Mouse (Mus musculus) c-Kit-positive CD71-positive TER-119-positive erythroid progenitor cells, embryonic 14.5 days (primary cell): ENCODE results near the gene Sprtn.

Experiments
- DNase-seq: peaks from one replicate; pipeline ENCODE4 v3.0.0-alpha.2; 2013; ENCODE audit warnings: low spot score

Gene Sprtn

DNA sequence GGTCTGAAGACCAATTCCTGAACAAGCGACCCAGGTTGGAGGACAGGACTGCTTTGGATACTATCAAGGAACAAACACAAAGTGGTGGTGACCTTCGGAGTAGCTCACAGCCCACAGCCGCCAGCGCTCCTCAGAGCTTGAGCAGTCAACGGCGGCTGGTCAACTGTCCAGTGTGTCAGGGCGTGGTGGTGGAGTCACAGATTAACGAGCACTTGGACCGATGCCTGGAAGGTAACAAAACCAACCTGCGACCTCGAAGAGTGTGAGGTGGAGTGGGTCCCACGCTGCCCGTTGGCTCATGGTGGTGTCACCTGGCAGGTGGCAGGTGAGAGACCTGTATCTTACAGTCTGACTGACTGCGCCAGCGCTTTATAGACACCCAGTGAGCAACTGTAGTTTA, 5.5 kb downstream of the Sprtn start:
- DNase-seq = no peak

DNA sequence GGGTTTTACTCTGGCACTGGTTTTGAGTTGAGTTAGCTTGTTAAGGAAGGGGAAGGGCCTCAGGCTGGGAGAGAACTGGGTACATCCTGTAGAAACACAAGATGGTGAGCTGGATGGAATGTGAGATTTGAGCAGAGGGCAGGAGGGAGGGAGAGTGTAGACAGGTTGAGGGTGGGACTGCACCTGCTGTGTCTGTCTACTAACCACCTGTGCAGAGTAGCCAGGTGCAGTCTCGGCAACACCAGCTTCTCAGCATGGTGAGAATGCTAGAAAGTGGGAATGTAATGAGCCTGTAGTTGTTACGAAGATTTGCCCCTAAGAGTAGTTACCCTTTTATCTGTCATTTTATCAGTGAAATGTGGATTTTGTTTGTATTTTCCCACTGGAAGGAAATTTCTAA, 7.8 kb downstream of the Sprtn start:
- no peak for DNase-seq

DNA sequence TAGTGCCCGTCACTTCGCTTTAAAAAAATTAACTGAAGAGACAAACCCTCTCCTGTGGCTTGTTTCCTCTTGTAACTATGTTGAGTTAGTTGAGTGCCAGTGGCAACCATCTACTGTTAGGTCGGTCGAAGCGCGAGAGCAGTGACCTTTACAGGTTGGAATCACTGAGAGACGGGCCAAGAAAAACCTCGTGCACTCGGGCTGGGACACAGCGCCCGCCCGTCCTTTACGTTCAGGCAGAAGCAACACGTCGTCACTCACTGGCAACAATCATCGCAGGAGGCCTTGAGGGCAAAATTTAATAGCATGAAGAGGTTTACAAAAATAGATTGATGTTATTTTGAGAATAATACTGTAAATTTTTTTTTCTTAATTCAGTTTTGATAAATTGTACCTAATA, 12.2 kb downstream of the Sprtn start:
- DNase-seq = no peak

DNA sequence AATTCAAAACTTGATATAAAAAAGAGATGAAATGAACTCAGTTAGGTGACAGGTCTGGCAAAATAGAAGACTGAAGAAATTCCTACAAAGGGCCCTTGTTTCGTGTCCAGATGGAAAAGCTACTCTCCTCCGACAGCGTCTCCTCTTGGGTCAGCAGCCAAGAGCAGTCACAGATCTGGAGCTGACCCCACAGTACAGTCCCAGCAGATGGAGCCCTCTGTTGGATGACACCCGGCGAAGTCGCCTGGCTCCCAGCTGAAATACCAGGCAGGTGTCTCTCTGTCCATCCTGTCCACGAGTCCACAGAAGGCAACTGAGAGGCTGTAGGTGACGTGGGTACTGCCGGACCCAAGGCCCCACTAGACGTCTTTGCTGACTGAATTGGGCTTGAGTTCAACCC, 12.7 kb downstream of the Sprtn start:
- no peak for DNase-seq

DNA sequence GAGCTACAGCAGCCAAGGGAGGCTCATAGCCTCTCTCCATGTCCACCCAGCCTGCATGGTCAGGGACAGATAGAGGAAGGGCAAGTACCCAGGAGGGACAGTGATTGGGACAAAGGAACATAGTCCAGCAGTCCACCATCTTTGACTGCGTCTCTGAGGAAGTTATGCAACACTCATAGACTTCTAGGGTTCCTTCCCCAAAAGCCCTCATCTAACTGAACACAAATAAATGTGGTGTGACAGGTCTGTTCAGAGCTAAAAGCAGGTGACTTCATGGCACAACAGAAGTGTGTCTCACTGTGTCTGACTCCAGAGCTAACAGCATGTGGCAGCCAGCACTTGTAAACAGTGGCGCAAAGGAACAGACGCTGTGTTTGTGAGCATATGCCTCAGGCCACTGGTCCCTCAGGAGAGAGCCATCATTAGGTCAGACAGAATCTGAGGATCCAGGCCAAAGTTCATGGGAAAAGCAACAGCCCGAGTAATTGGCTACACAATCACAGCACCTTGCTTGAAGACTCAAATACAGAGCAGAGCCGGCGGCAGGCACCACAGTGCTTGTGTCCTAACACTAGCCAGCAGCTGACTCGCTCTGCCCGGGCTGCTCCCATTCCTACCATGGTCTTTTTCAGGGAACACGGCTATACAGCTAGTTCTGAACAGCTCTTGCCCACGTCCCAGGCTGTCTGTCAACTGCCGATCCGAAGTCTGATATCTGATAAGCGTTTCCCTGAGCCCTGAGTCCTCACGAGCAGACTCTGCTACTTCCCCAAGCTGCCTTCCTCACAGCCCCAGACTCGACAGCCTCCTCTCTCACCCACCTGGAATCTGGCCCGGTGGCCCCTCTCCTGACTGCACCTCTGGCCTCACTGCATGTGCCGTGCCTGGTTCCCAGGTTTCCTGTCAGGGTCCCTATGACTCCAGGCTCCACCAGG, 14.5 kb downstream of the Sprtn start:
- DNase-seq = no peak

DNA sequence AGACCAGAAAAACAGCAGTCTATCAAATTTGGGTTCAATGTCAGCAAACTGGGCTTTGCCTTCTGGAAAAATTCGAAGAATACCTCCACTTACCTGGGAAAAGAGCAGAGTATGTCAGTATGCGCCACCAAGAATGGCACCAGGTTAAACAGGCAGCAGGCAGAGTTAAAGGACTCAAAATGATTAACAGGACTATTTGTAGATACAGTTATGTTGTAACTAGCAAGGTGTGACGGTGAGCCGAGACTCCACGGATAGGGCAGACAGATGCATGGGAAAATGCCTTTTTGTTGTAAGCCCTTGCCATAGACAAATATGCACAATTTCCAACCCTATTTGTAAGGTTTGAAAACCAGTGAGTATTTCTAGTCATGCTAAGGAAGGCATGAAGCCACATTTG, 16.4 kb downstream of the Sprtn start:
- no peak for DNase-seq

DNA sequence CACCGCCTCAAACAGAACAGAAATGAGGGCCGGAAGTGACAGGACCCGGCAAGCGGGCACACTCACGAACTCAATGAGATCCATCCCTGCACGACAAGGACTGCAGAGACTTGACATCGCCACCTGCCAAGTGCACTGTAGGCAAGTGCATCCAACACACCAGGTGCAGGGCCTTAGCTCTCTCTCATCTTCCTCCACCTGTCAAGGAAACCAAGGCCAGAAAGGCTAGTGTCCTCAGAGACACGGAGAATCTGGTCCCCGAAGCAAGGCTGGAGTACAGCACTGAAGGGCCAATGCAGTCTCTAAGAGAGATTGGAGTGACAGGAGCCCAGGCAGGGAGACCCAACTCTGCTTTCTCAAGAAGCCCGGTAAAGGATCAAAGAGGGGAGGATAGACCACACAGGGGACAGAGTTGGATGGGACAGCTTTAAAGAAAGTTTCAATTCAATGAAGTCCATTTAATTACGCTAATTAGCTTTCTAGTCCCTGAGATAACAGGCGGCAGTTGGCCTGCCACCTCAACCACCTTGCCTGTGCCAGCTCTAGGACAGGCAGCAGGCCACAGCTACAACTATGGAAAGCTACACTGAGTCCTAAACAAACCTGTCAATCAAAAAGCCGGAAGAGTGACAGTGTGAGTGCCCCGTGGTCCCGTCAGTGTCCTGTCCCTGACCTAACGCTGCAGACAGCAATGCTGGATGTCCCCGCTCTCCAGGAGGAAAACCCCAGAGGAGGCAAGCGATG, 20.2 kb downstream of the Sprtn start:
- DNase-seq = no peak

DNA sequence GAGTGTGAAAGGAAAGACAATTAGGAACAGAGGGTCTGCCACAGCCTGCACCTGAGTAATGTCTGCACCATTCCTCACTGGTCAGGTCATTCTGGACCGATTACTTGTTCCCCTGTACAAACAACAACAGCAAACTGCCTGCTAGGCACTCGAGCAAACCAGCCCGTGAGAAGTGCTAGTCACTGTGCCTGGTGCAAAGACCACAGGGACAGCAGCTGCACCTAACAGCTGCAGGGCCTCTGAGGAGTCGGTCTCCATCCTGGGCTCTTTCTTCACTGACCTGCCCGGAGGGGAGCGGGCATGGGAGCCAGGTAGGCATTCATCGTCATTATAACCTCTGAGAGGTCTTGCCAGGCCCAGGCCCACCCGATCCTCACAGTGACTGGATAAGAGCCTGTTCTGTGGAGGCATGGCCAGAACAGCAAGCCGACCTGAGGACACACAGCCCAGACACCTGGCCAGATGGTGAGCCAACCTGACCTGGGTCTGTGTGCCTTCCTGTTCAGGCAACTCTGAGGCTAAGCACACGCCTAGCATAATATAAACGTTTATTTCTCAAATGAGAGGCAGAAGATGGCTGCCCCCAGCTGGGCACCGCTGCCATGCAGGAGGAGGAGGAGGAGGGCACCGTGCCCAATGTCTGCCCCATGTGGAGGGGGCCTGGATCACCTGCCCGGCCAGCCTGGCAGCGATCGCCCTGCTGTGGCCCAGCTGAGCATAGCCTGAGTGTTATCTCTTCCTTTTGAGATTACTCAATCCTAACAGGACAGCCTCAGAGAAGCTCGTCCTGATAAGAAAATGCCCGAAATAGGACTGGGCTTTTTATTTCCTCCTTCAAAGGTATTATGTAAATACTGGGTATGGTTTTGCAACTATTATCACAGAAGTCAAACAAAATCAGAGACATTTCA, 23.9 kb downstream of the Sprtn start:
- DNase-seq = no peak

DNA sequence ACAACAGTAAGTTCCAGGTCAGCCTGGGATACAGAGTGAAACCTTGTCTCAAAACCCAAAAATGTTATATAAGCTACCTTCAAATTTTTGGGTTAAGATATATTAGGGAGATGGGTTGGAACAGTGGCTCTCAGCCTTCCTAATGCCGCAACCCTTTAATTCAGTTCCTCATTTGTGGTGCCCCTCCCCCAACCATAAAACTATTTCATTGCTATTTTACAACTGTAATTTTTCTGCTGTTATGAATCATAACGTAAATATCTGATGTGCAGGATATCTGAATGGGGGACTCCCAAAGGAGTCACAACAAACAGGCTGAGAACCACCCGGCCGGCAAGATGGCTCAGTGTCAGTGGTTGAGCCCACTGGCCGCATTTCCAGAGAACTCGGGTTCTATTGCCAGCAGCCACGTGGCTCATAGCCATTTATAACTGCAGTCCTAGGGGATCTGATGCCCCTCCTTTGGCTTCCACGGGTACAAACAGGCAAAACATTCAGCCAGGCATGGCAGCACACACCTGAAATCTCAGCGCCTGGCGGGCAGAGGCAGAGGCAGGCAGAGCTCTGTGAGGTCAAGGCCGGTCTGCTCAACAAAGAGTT, 24.9 kb downstream of the Sprtn start:
- DNase-seq = no peak

DNA sequence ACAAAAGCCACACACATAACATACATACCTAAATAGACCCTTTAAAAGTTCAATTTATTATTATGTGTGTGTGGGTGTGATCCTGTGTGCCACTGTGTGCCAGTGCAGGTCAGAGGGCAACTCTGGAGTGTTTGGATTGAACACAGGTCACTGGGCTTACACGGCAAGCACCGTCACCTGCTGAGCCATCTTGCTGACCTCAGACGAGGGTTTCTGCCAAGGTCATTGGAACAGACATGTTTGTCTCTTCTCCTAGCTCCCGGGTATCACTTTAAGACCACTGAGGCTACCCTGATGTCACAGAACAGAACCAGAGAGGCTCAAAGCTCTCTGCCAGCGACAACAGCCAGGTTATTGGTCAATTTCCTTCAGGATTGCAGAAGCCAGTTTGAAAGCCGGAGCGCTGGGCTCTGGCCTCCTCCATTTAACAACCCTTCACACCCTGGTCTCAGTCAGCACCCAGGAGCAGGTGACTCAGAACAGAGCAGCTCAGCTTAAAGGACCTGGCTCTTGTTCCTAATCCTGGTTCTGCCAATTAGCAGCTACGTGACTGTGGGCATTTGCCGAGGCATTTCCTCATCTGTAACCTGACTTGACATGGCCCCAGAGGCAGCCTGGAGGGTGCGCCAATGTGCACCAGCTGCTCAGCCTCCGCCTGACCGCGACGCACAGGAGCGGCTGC, 26.4 kb downstream of the Sprtn start:
- DNase-seq = no peak

DNA sequence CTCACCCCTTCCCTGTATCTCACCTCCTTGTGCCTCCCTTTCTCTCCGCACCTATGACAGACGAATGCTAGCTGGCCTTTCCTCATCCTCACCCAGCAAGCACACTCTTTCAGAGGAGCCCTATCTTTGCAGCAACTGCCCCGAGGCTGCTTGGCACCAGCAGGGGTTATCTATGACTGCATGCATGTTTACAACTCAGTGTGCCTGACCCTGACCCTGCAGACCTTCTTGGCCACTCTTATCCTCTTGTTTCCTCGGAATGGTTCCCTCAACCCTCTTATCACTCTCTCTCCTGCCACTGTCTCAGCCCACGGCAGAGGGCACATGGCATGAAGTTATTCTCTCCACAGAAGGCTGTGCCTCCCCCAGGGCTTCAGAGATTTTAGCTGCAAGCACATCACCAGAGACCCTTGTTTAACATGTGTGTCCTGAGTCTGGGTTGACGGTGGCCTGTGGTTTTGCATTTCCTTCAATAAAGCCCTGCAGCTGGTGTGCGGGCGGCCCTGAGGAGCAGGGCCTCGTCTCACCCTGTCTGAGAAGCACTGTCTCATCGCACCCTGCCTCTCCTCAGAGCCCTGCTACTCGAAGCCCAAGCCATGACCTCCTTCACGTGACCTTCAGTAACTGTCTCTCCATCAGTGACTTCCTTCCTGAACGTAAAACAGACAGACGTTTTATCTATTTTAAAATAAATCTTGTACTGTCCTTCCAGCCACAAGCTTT, 28.0 kb downstream of the Sprtn start:
- no peak for DNase-seq

DNA sequence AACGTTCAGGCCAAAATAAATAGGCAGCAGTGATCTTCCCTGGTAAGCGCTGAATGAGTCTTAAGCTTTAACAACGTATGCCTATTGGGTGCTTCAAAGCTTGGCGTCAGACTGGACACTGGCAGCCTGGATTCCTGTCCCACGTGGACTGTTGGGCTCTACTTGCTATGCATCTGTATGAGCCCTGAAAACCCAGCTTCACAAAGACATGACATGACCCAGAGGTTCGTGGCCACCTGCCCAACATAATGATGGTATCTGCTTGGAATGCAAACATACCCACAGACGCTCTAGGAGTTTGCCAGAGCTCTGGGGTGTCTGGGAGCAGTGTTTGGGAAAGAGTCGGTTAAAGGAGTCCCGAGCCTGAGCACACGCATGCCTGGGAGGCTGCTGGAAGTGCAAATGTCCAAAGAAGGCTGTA, 28.7 kb downstream of the Sprtn start:
- DNase-seq = no peak

DNA sequence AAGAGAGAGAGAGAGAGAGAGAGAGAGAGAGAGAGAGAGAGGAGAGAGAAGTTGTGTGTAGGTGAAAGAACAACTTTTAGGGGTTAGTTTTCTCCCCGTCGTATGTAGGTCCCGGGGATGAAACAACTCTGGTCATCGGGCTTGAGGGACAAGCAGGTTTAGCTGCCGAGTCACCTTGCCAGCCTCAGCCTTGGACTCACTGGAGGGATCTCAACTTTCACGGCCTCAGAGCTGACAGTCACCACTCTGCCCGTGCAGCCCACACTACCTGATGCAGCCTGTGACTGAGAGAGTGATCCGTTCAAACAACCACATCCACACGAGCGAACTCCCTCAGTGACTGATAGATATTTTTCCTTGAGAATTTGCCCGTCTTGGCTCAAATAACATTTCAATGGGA, 31.3 kb downstream of the Sprtn start:
- DNase-seq = no peak

DNA sequence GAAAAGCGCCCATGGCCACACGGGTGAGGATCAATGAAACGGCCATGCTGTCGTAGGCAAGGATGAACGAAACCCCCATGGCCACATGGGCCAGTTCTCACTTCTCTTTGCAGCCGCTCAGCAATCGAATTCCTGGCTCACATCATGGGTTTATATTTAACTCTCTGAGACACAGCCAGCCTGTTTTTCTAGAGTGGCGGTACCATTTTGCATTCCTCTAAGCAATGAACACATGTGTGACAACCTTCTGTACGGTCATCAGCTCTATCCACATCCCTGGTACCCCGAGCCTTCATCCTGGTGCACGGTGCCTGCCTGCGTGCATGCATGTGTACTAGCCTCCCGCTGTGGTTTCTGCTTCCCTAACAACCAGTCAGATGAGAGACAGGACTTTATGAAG, 32.4 kb downstream of the Sprtn start:
- no peak for DNase-seq

DNA sequence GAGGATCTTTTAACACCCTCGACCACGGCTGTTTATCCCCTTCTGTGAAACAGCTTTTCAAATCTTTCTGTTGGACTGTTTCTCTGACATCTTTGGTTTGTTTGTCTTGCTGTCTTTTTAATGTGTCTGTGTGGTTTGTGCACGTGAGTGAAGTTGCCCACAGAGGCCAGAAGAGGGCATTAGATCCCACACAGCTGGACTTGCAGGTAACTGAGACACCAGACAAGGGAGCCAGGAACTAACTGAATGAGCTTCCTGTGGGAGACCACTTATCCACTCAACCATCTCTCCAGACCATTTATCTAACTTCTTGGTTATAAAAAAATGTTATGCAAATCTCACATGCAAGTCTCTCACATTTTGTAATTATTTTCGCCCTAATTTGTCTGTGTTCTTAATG, 33.0 kb downstream of the Sprtn start:
- DNase-seq = no peak

DNA sequence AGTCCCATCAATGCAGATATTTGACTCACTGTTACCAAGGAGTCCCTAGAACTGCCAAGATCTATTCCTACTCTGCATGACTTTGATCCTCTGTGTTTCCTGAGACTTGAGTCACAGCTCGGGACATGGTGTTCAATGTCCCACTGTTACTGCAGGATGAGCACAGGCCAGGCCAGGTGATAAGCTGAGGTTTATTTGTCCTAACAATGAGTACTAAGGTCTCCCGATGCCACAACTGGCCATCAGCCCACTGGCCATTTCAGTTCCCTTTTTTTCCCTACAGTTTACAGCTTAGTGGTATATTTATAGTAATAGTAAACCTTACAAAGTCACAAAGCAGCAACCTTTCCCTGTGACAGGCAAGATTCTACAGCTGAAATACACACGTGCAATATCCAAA, 34.7 kb downstream of the Sprtn start:
- no peak for DNase-seq

DNA sequence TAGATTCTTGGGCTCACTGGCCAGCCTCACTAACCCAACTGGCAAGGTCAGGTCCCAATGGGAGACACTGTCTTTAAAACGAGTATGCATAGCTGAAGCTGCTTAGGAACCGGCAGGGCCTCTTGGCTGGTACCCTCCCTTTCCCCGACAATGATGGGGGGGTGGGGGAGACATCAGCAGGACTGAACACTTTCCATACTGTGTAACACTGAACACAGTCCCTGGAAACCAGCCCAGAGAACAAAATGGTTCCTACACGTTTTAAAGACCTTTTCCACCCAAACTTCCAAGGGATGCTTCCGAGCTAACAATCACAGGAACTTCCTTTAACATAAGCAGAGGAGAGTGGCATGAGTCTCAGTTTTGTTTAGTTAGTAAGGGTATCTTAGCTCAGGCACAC, 37.4 kb downstream of the Sprtn start:
- no peak for DNase-seq

DNA sequence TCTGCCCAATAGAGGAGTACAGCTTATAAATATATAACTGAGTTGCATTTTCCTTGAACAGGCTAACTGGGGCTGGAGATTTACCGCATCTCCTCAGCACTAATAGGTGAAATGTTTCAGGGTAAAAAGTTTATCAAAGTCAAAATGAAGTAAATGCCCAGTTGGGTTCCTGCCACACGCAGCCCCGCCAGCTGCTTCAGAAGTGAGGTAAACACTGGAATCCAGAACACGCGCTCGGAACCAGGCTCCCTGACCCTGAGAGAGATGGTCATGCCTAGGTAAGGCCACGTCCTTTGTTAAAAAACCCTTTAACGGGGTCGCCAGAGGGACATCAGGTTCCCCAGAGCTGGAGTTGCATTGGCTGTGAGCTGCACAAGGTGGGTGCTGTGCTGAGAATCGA, 39.0 kb downstream of the Sprtn start:
- DNase-seq = no peak

DNA sequence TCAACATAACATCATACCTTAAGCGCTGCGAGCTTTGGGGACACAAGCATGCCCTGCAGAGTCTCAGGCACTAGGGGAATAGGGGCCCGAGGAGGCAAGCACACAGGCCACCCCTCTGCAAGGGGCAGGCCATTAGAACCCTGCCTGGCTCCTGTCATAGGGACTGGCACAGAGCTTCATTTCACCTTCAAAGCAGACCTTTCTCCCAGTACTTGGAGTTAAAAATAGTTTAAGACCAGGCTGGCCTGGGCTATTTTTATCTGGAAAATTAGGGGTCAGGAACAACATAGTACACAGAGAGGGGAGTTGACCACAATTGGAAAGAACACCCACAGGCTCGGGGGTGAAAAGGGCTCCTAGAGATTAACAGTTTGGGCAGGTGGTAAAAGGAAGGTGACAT, 39.6 kb downstream of the Sprtn start:
- DNase-seq = no peak

DNA sequence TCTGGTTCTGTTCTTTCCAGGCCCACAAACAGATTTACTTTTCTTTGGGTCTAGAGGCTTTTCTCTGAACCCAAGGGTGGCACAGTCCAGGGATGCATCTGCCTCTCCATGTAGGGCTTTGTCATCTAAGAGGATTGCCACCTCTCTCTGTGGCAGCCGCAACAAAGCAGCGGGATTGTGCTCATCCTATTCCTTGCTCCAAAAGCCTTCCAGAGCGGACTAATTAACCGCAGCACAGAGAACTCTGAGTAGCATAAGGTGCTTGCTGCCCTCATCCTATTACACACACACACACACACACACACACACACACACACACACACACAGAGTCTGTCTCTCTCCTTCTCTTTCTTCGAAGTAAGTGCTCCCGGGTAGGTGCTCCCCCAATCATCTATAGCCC, 46.1 kb downstream of the Sprtn start:
- no peak for DNase-seq

DNA sequence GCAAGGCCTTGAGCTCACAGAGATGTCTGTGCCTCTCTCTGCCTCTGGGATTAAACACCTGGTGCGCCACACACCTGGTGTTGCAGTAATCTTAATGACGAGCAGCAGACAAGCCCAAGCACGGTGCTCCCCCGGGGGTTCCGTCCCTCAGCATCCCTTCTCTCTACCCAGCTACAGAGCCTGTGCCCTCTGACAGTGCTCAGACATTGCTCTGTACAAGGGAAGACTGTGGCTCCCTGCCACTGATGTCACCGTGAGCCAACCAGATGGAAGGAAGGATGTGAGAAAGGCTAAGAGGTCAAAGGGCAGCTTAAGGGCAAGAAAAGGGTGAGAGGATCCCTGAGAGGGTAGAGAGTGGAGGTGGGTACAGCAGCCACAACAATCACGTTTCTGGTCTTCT, 46.7 kb downstream of the Sprtn start:
- DNase-seq = no peak
